Mouse (Mus musculus) forebrain, embryonic 11.5 days (tissue): Measurements from ENCODE around the gene Gm45717. TPM values are rescaled to one million over a fixed set of nuclear protein-coding genes. Genes with fewer than 3 reads are reported as not detected.
A peak's percentile ranks its signal among the peaks of the same experiment; 100 is the strongest.

Source experiments
- ATAC-seq: fragments of 200-750 bp; cut with Nextera tagmentation; replicated peaks from 2 replicates; pipeline ENCODE4 v1.8.0; 2017; ENCODE audit warnings: moderate TSS enrichment; ENCODE audit not compliant: low FRiP score
- DNase-seq: peaks from one replicate; pipeline ENCODE4 v3.0.0-alpha.2; 2017; ENCODE audit warnings: low spot score
- H3K27ac ChIP-seq: fragments of 300-500 bp; sonication (generic); 2 replicates; pipeline ENCODE4 v1.5.1; 2014; ENCODE audit warnings: low read depth, low read length
- H3K27me3 ChIP-seq: fragments of 300-500 bp; sonication (generic); 2 replicates; pipeline ENCODE4 v1.6.1; 2014; ENCODE audit warnings: mild to moderate bottlenecking, low read length, mixed read lengths; ENCODE audit not compliant: control insufficient read depth, insufficient read depth
- H3K36me3 ChIP-seq: fragments of 300-500 bp; sonication (generic); 2 replicates; pipeline ENCODE4 v1.6.1; 2014; ENCODE audit warnings: mild to moderate bottlenecking, low read length, moderate library complexity, mixed read lengths; ENCODE audit not compliant: control insufficient read depth, insufficient read depth
- H3K4me1 ChIP-seq: fragments of 300-500 bp; sonication (generic); replicated peaks from 2 replicates; pipeline ENCODE4 v1.6.1; 2014; ENCODE audit warnings: low read length, mixed read lengths; ENCODE audit not compliant: control insufficient read depth, insufficient read depth
- H3K4me2 ChIP-seq: fragments of 300-500 bp; sonication (generic); 2 replicates; pipeline ENCODE4 v1.6.1; 2014; ENCODE audit warnings: low read depth, mild to moderate bottlenecking, low read length, moderate library complexity, mixed read lengths; ENCODE audit not compliant: severe bottlenecking
- H3K4me3 ChIP-seq: fragments of 300-500 bp; sonication (generic); 2 replicates; pipeline ENCODE4 v1.5.1; 2014; ENCODE audit warnings: low read depth, low read length
- H3K9ac ChIP-seq: fragments of 300-500 bp; sonication (generic); 2 replicates; pipeline ENCODE4 v1.6.1; 2014; ENCODE audit warnings: low read length
- H3K9me3 ChIP-seq: fragments of 300-500 bp; sonication (generic); 2 replicates; pipeline ENCODE4 v1.6.1; 2016; ENCODE audit warnings: low read length, mixed read lengths; ENCODE audit not compliant: control insufficient read depth
- WGBS: fragments of 180-500 bp; shearing (Covaris S2); extraction: QIAGEN DNeasy Blood & Tissue Kit; methylation state at CpG from one replicate; pipeline ENCODE4 v1.1.7; 2014; 5-methylcytosine and 5-hydroxymethylcytosine counted together
- polyA plus RNA-seq: library from polyadenylated mRNA; unstranded; fragments of >200 nt; fragmentation: Nextera tagmentation; extraction: Ambion mirVana; gene quantifications from 2 replicates; pipeline ENCODE4 v1.2.1, GENCODE M21; 2014

The Gm45717 gene
- polyA plus RNA-seq, 1 experiment from 2014 or later: not detected

- no peak overlapping the region for H3K27ac ChIP-seq
- no peak; the same call in 1 of the 2 replicates for ATAC-seq
- H3K4me2 ChIP-seq: peak overlapping the region; percentile 81
Observed at GRCm38 (mm10) chr7:140923070-140923775, 32.5 kb downstream of the Gm45717 start.

GRCm38 (mm10) chr7:140922398-140923069, 33.2 kb downstream of the Gm45717 start:
- DNase-seq (peak; percentile 70), ATAC-seq (peak; percentile 30; the same call in 1 of the 2 replicates)
- H3K36me3 ChIP-seq: no peaks in the 10 kb centered on the region
- H3K4me2 ChIP-seq: peak overlapping the region; percentile 81
- peak overlapping the region; percentile 30 for H3K4me3 ChIP-seq
- H3K27ac ChIP-seq: no peak overlapping the region
- H3K27me3 ChIP-seq: peaks cover 52% of the 10 kb centered on the region
- under 1% methylated on average over 49 of the region's 49 CpGs for WGBS
- peaks cover 6% of the 10 kb centered on the region; the same call in 1 of the 2 replicates for H3K4me1 ChIP-seq
- no peaks in the 10 kb centered on the region for H3K9me3 ChIP-seq
- peak overlapping the region; percentile 41; the same call in 1 of the 2 replicates for H3K9ac ChIP-seq

More at GRCm38 (mm10) chr7:140923070-140923775, 32.5 kb downstream of the Gm45717 start:
- peak overlapping the region; percentile 30 for H3K4me3 ChIP-seq
- WGBS: 22% methylated on average over 30 of the region's 30 CpGs
- no peaks in the 10 kb centered on the region for H3K36me3 ChIP-seq
- no peak for DNase-seq
- peak overlapping the region; percentile 41 for H3K9ac ChIP-seq
- no peaks in the 10 kb centered on the region for H3K9me3 ChIP-seq
- peaks cover 52% of the 10 kb centered on the region for H3K27me3 ChIP-seq
- H3K4me1 ChIP-seq: peaks cover 6% of the 10 kb centered on the region; the same call in 1 of the 2 replicates

- Histone ChIP-seq H3K27ac (no peak overlapping the region), H3K9me3 (no peaks in the 10 kb centered on the region), H3K4me2 (no peak overlapping the region), H3K4me1 (peaks cover 6% of the 10 kb centered on the region; the same call in 1 of the 2 replicates), H3K36me3 (no peaks in the 10 kb centered on the region), H3K4me3 (no peak overlapping the region), H3K9ac (no peak overlapping the region), H3K27me3 (peaks cover 52% of the 10 kb centered on the region)
- DNase-seq (no peak), ATAC-seq (no peak)
- WGBS: 29% methylated on average over 22 of the region's 22 CpGs
Observed at GRCm38 (mm10) chr7:140921225-140921975, 34.3 kb downstream of the Gm45717 start.

- Histone ChIP-seq H3K9me3 (no peaks in the 10 kb centered on the region), H3K9ac (no peak within 1 kb of the TSS), H3K36me3 (no peaks in the 10 kb centered on the region), H3K27ac (no peak within 1 kb of the TSS), H3K4me3 (no peak within 1 kb of the TSS), H3K27me3 (peaks cover 52% of the 10 kb centered on the region), H3K4me2 (no peak within 1 kb of the TSS), H3K4me1 (peaks cover 6% of the 10 kb centered on the region; the same call in 1 of the 2 replicates)
- WGBS: 75% methylated on average over 8 of the region's 8 CpGs
- DNase-seq (no peak), ATAC-seq (no peak)
Observed at GRCm38 (mm10) chr7:140920418-140921029, 35.2 kb downstream of the Gm45717 start, which contains the start of gene Nlrp6. Gene Nlrp6, plus strand, starts transcription at chr7:140920902.

GRCm38 (mm10) chr7:140919911-140920310, 35.8 kb downstream of the Gm45717 start:
- H3K27ac ChIP-seq: no peak overlapping the region
- no peaks in the 10 kb centered on the region for H3K9me3 ChIP-seq
- peaks cover 49% of the 10 kb centered on the region for H3K27me3 ChIP-seq
- H3K9ac ChIP-seq: no peak overlapping the region
- H3K36me3 ChIP-seq: no peaks in the 10 kb centered on the region
- no peak for DNase-seq
- peaks cover 6% of the 10 kb centered on the region; the same call in 1 of the 2 replicates for H3K4me1 ChIP-seq
- H3K4me3 ChIP-seq: no peak overlapping the region
- H3K4me2 ChIP-seq: no peak overlapping the region
- ATAC-seq: no peak
- 80% methylated on average over 4 of the region's 4 CpGs for WGBS

- 84% methylated on average over 8 of the region's 8 CpGs for WGBS
- Histone ChIP-seq H3K27me3 (peaks cover 2% of the 10 kb centered on the region; the same call in 1 of the 2 replicates), H3K9me3 (no peaks in the 10 kb centered on the region), H3K4me1 (no peaks in the 10 kb centered on the region), H3K9ac (no peak overlapping the region), H3K27ac (no peak overlapping the region), H3K36me3 (no peaks in the 10 kb centered on the region), H3K4me3 (no peak overlapping the region), H3K4me2 (no peak overlapping the region)
- DNase-seq (no peak), ATAC-seq (no peak)
Observed at GRCm38 (mm10) chr7:140914031-140914690, 41.6 kb downstream of the Gm45717 start.

- Histone ChIP-seq H3K9me3 (no peaks in the 10 kb centered on the region), H3K27me3 (no peaks in the 10 kb centered on the region), H3K9ac (no peak overlapping the region), H3K4me1 (peaks cover 3% of the 10 kb centered on the region; the same call in 1 of the 2 replicates), H3K27ac (no peak overlapping the region), H3K4me2 (no peak overlapping the region), H3K4me3 (no peak overlapping the region), H3K36me3 (no peaks in the 10 kb centered on the region)
- 84% methylated on average over 5 of the region's 5 CpGs for WGBS
- ATAC-seq: no peak
- no peak for DNase-seq
Observed at GRCm38 (mm10) chr7:140912846-140913482, 42.8 kb downstream of the Gm45717 start.
